Mouse (Mus musculus) liver, postnatal 0 days (tissue): ENCODE measurements at regions not wholly inside any gene's neighbourhood (a gene's known extent, or its start where the extent isn't known, plus 50 kb on each side); places are given as distances from the start of the nearest gene placed in this dataset.

Experiments used
- CTCF ChIP-seq: sonication (generic); IDR thresholded peaks from 2 replicates; pipeline ENCODE4 v1.5.1; 2016; ENCODE audit warnings: antibody characterized with exemption, low read depth
- EP300 ChIP-seq: IDR thresholded peaks from 2 replicates; pipeline ENCODE4 v1.6.1; 2016; ENCODE audit warnings: antibody characterized with exemption, low read depth, mild to moderate bottlenecking

DNA sequence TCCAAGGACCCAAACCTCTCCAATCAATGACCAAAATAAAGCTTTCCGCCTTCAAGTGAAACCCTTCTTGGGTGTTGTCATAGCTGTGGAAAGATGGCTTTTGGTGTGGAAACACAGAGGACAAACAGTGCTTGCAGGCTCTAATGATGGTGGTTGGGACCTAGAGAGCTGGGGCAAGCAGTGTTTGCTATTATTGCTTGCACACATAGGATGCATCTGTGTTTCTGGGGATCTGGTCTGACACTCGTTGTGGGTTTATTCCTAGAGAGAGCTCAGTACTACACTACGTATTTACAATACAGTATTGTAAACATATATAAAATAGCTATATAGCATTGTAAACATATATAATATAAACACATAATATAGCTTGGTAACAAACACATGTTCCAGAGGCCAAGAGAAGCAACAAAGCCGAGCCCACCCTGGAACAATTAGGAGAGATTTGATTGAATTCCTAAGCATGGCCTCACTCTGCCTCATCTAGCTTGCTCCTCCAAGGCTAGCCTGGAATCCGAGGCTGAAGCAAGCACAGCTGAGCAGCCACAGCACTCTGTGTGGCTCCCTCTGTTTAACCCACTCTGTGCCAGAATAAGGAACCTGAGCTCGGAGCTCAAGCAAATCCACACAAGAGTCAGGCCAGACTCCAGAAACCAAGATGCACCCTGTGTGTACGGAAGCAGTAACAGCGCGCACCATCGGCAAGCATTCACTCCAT lies 200.7 kb upstream of the Lrig3 start:
- TF ChIP-seq CTCF, result no peak
- no peak for TF ChIP-seq EP300
